Mouse (Mus musculus): ENCODE measurements around the gene Scn10a. TPM values are rescaled to one million over a fixed set of nuclear protein-coding genes. Genes with fewer than 3 reads are reported as not detected.

The Scn10a gene
- polyA plus RNA-seq, 1 experiment, result not detected

- WGBS, result 79% methylated on average over 7 of the region's 7 CpGs
- no peaks in the 10 kb centered on the region for H3K4me1 ChIP-seq (ENCODE audit: control insufficient read depth, insufficient read depth, low read length)
These were observed 108.5 kb downstream of the Scn10a start for GRCm38 (mm10) chr9:119610563-119611166.

GRCm38 (mm10) chr9:119606906-119607305 lies 112.2 kb downstream of the Scn10a start:
- no peak for TF ChIP-seq CTCF (IDR thresholded peaks at IDR 0.05; ENCODE audit: control insufficient read depth, insufficient read depth, low read length)
- TF ChIP-seq POLR2A (IDR thresholded peaks at IDR 0.05; ENCODE audit: borderline replicate concordance, control insufficient read depth, low read depth, low read length), result no peak

More at GRCm38 (mm10) chr9:119610563-119611166, 108.5 kb downstream of the Scn10a start:
- Histone ChIP-seq H3K27ac (ENCODE audit: control insufficient read depth, insufficient read depth, low read depth, low read length, poor library complexity) (no peak overlapping the region), H3K4me3 (replicated peaks; ENCODE audit: control insufficient read depth, low read depth, low read length) (no peak overlapping the region)
- TF ChIP-seq CTCF (IDR thresholded peaks at IDR 0.05; ENCODE audit: control insufficient read depth, insufficient read depth, low read length), result no peak
- no peak for TF ChIP-seq POLR2A (IDR thresholded peaks at IDR 0.05; ENCODE audit: borderline replicate concordance, control insufficient read depth, low read depth, low read length)

GRCm38 (mm10) chr9:119604607-119605006 lies 114.5 kb downstream of the Scn10a start:
- TF ChIP-seq CTCF (IDR thresholded peaks at IDR 0.05; ENCODE audit: control insufficient read depth, insufficient read depth, low read length), result no peak
- no peak for TF ChIP-seq POLR2A (IDR thresholded peaks at IDR 0.05; ENCODE audit: borderline replicate concordance, control insufficient read depth, low read depth, low read length)
- H3K27ac ChIP-seq (ENCODE audit: control insufficient read depth, insufficient read depth, low read depth, low read length, poor library complexity), result no peak overlapping the region
- H3K4me3 ChIP-seq (replicated peaks; ENCODE audit: control insufficient read depth, low read depth, low read length), result no peak overlapping the region
- no peaks in the 10 kb centered on the region for H3K4me1 ChIP-seq (ENCODE audit: control insufficient read depth, insufficient read depth, low read length)
- 74% methylated on average over 8 of the region's 8 CpGs for WGBS

More at GRCm38 (mm10) chr9:119606906-119607305, 112.2 kb downstream of the Scn10a start:
- no peak overlapping the region for H3K27ac ChIP-seq (ENCODE audit: control insufficient read depth, insufficient read depth, low read depth, low read length, poor library complexity)
- WGBS, result 83% methylated on average over 5 of the region's 5 CpGs
- H3K4me3 ChIP-seq (replicated peaks; ENCODE audit: control insufficient read depth, low read depth, low read length), result no peak overlapping the region
- no peaks in the 10 kb centered on the region for H3K4me1 ChIP-seq (ENCODE audit: control insufficient read depth, insufficient read depth, low read length)

- Histone ChIP-seq H3K4me3 (replicated peaks; ENCODE audit: control insufficient read depth, low read depth, low read length) (no peak overlapping the region), H3K4me1 (ENCODE audit: control insufficient read depth, insufficient read depth, low read length) (no peaks in the 10 kb centered on the region), H3K27ac (ENCODE audit: control insufficient read depth, insufficient read depth, low read depth, low read length, poor library complexity) (no peak overlapping the region)
- WGBS, result 82% methylated on average over 10 of the region's 10 CpGs
- TF ChIP-seq POLR2A (IDR thresholded peaks at IDR 0.05; ENCODE audit: borderline replicate concordance, control insufficient read depth, low read depth, low read length), result no peak
- TF ChIP-seq CTCF (IDR thresholded peaks at IDR 0.05; ENCODE audit: control insufficient read depth, insufficient read depth, low read length), result no peak
These were observed 120.6 kb downstream of the Scn10a start for GRCm38 (mm10) chr9:119598501-119598900.

GRCm38 (mm10) chr9:119597332-119597731 lies 121.8 kb downstream of the Scn10a start:
- no peak overlapping the region for H3K27ac ChIP-seq (ENCODE audit: control insufficient read depth, insufficient read depth, low read depth, low read length, poor library complexity)
- WGBS, result 76% methylated on average over 8 of the region's 8 CpGs
- no peak for TF ChIP-seq POLR2A (IDR thresholded peaks at IDR 0.05; ENCODE audit: borderline replicate concordance, control insufficient read depth, low read depth, low read length)
- no peak for TF ChIP-seq CTCF (IDR thresholded peaks at IDR 0.05; ENCODE audit: control insufficient read depth, insufficient read depth, low read length)
- H3K4me3 ChIP-seq (replicated peaks; ENCODE audit: control insufficient read depth, low read depth, low read length), result no peak overlapping the region
- no peaks in the 10 kb centered on the region for H3K4me1 ChIP-seq (ENCODE audit: control insufficient read depth, insufficient read depth, low read length)

- WGBS, result 77% methylated on average over 8 of the region's 8 CpGs
- TF ChIP-seq POLR2A (IDR thresholded peaks at IDR 0.05; ENCODE audit: borderline replicate concordance, control insufficient read depth, low read depth, low read length), result no peak
- no peak for TF ChIP-seq CTCF (IDR thresholded peaks at IDR 0.05; ENCODE audit: control insufficient read depth, insufficient read depth, low read length)
- no peaks in the 10 kb centered on the region for H3K4me1 ChIP-seq (ENCODE audit: control insufficient read depth, insufficient read depth, low read length)
- no peak overlapping the region for H3K4me3 ChIP-seq (replicated peaks; ENCODE audit: control insufficient read depth, low read depth, low read length)
- no peak overlapping the region for H3K27ac ChIP-seq (ENCODE audit: control insufficient read depth, insufficient read depth, low read depth, low read length, poor library complexity)
These were observed 129.5 kb downstream of the Scn10a start for GRCm38 (mm10) chr9:119589592-119589991.

- Histone ChIP-seq H3K4me3 (replicated peaks; ENCODE audit: control insufficient read depth, low read depth, low read length) (no peak overlapping the region), H3K27ac (ENCODE audit: control insufficient read depth, insufficient read depth, low read depth, low read length, poor library complexity) (no peak overlapping the region), H3K4me1 (ENCODE audit: control insufficient read depth, insufficient read depth, low read length) (no peaks in the 10 kb centered on the region)
- WGBS, result 25% methylated on average over 26 of the region's 26 CpGs
- TF ChIP-seq CTCF (IDR thresholded peaks at IDR 0.05; ENCODE audit: control insufficient read depth, insufficient read depth, low read length) (no peak), POLR2A (IDR thresholded peaks at IDR 0.05; ENCODE audit: borderline replicate concordance, control insufficient read depth, low read depth, low read length) (no peak)
These were observed 130.2 kb downstream of the Scn10a start for GRCm38 (mm10) chr9:119588763-119589449.

- WGBS, result 1% methylated on average over 6 of the region's 6 CpGs
These were observed 138.5 kb downstream of the Scn10a start for GRCm38 (mm10) chr9:119580668-119581067.

More at GRCm38 (mm10) chr9:119580668-119581067, 138.5 kb downstream of the Scn10a start:
- Histone ChIP-seq H3K27ac (ENCODE audit: control insufficient read depth, insufficient read depth, low read depth, low read length, poor library complexity) (no peak overlapping the region), H3K4me1 (ENCODE audit: control insufficient read depth, insufficient read depth, low read length) (0 out of 2 replicates have a peak, but pooled peaks cover 1% of the 10 kb centered on the region), H3K4me3 (replicated peaks; ENCODE audit: control insufficient read depth, low read depth, low read length) (no peak overlapping the region)
- TF ChIP-seq POLR2A (IDR thresholded peaks at IDR 0.05; ENCODE audit: borderline replicate concordance, control insufficient read depth, low read depth, low read length) (no peak), CTCF (IDR thresholded peaks at IDR 0.05; ENCODE audit: control insufficient read depth, insufficient read depth, low read length) (peak; percentile 97)
